Comparison of ENCODE assay signal across 17 mouse cellular contexts in the genomic region with DNA sequence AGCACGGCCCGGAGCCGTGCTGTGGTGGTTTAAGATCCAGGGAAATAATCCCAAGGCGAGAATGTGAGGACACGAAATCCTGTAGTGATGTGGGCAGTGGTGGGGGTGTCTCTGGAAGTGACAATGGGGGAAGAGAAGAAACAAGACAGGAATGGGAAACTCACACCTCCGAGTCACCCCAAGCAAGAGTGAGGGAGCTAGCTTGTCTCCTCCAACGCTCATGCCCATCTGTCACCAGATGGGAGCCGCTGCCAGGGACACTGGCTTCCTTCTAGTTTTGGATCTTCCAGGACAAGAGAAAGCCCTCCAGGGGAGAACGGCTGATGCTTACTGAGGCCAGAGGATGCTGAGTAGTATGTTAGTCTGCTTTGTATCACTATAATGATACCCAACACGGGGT.
DNase-seq lines count a peak whose midpoint lies in the region; ATAC-seq lines count a peak whose summit lies in the region.
"Had no signal": no experiment of that assay in that cellular context is flagged by ENCODE, and none has a peak within 500 bp of the region (broad histone marks: within the 10 kb centered on the region; RNA-seq: fewer than 3 reads in every experiment).

No protein-coding gene starts in this region.

- WGBS in kidney, embryonic 14.5 days: 83% methylated on average over 10 of the region's 10 CpGs

- no peaks in the 10 kb centered on the region for H3K36me3 ChIP-seq in kidney, embryonic 14.5 days (ENCODE audit: control insufficient read depth, insufficient read depth, low read length)
- H3K36me3 ChIP-seq: heart, embryonic 15.5 days; hindbrain, embryonic 12.5 days; intestine, embryonic 15.5 days; stomach, embryonic 15.5 days had no signal

- peak; percentile 64 for DNase-seq in cerebellum, adult 11-12 months
- DNase-seq in brain, adult 2 months (ENCODE audit: low read depth, low spot score): peak; percentile 90
- DNase-seq in cerebellum, postnatal 25 days: peak; percentile 55 to 56
- peak; percentile 54 to 69 for DNase-seq in left cerebral cortex, postnatal 14 days (ENCODE audit: low spot score in 2 of 2)
- DNase-seq in adrenal gland, postnatal 14 days: no peak
- no peak for DNase-seq in kidney, postnatal 25 days
- DNase-seq: adrenal gland, postnatal 36 days; kidney, postnatal 14 days; spleen, adult 18-20 months; thymus, postnatal 14 days had no signal

- no peaks in the 10 kb centered on the region; the same call in 1 of the 2 replicates for H3K4me1 ChIP-seq in kidney, embryonic 14.5 days (ENCODE audit: control insufficient read depth, insufficient read depth, low read length)
- H3K4me1 ChIP-seq: heart, embryonic 15.5 days; intestine, embryonic 15.5 days; stomach, embryonic 15.5 days had no signal

- no peak overlapping the region for H3K4me3 ChIP-seq in kidney, embryonic 14.5 days (ENCODE audit: low read length)
- H3K4me3 ChIP-seq: heart, embryonic 15.5 days; hindbrain, embryonic 12.5 days; intestine, embryonic 15.5 days; stomach, embryonic 15.5 days had no signal

- H3K9me3 ChIP-seq in kidney, embryonic 14.5 days (ENCODE audit: control insufficient read depth, low read length): no peaks in the 10 kb centered on the region
- H3K9me3 ChIP-seq: heart, embryonic 15.5 days; hindbrain, embryonic 12.5 days; intestine, embryonic 15.5 days; stomach, embryonic 15.5 days had no signal

- no peaks in the 10 kb centered on the region for H3K27me3 ChIP-seq in kidney, embryonic 14.5 days (ENCODE audit: control insufficient read depth, insufficient read depth, low read length)
- H3K27me3 ChIP-seq: CH12.LX; heart, embryonic 15.5 days; hindbrain, embryonic 12.5 days; intestine, embryonic 15.5 days; stomach, embryonic 15.5 days had no signal

- H3K9ac ChIP-seq in kidney, embryonic 14.5 days (ENCODE audit: low read depth, low read length): no peak overlapping the region
- H3K9ac ChIP-seq: heart, embryonic 15.5 days; hindbrain, embryonic 12.5 days; intestine, embryonic 15.5 days; stomach, embryonic 15.5 days had no signal

- intact Hi-C loops in left cerebral cortex, postnatal 14 days (cut with DNase I): loop anchor here (5.0 kb wide), 1 partner anchor 99 kb away; the partner anchor contains the start of gene Plcl2

- no peak for ATAC-seq in cerebellum, adult (ENCODE audit: insufficient number of reproducible peaks, low FRiP score, low TSS enrichment)
- no peak for ATAC-seq in kidney, embryonic 14.5 days (ENCODE audit: low FRiP score, low TSS enrichment)
- ATAC-seq: intestine, embryonic 15.5 days had no signal

- no peak overlapping the region for H3K27ac ChIP-seq in kidney, embryonic 14.5 days (ENCODE audit: low read depth, low read length)
- H3K27ac ChIP-seq: heart, embryonic 15.5 days; hindbrain, embryonic 12.5 days; intestine, embryonic 15.5 days; stomach, embryonic 15.5 days had no signal

- no peak overlapping the region for H3K4me2 ChIP-seq in kidney, embryonic 14.5 days (replicated peaks; ENCODE audit: low read depth, low read length)
- H3K4me2 ChIP-seq: heart, embryonic 15.5 days; hindbrain, embryonic 12.5 days; intestine, embryonic 15.5 days; stomach, embryonic 15.5 days had no signal

Comparison
In these comparisons a context has a peak if more than half of its experiments do, and no peak if none do; other contexts are left out.
1. DNase-seq: peak in cerebellum, adult 11-12 months (single experiment), brain, adult 2 months (single experiment), cerebellum, postnatal 25 days (2 of 2) and left cerebral cortex, postnatal 14 days (2 of 2); none in adrenal gland, postnatal 14 days (single experiment) and kidney, postnatal 25 days (0 of 2).